Mouse (Mus musculus): Measurements from ENCODE around the gene B230118H07Rik.

DNA sequence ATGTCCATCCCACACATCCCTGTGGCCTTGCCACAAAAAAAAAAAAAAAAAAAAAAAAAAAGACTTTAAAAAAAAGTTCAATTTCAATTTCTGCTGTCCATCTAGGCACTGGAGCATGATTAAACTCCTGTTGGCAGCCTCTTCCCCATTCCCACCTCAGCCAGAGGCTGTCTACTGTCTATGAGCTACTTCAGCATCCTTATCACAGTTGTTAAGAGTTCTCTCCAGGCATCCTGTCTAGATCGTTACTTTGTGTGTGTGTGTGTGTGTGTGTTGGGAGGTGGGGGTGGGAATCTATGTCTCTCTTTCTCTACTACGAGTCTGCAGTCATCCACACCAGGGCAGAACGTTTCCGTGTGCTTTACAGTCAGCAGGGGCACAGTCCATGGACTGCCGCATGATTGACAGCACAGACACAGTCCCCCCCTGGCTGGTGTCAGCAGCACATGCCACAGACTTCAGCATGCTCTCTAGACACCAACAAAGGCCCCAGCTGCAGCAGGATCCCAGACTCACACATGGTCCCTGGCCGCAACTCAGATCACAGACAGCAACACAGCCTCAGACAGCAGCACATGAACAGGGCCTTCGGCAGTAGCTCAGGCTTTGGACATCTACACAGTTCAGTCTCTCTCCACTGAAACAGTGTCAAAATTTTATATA, 41.0 kb downstream of the B230118H07Rik start:
- TF ChIP-seq EP300 (IDR thresholded peaks at IDR 0.05; ENCODE audit: low read depth): no peak
- no peak for TF ChIP-seq CTCF (IDR thresholded peaks at IDR 0.05; ENCODE audit: low read depth)

Data from liver, embryonic 14.5 days (tissue).